Mouse (Mus musculus) intestine, embryonic 15.5 days (tissue): ENCODE measurements at regions not wholly inside any gene's neighbourhood (a gene's known extent, or its start where the extent isn't known, plus 50 kb on each side); places are given as distances from the start of the nearest gene placed in this dataset.
A peak's percentile ranks its signal among the peaks of the same experiment; 100 is the strongest.

ENCODE experiments used
- ATAC-seq: fragments of 200-750 bp; cut with Nextera tagmentation; 2 replicates; pipeline ENCODE4 v1.8.0; 2017; ENCODE audit warnings: moderate TSS enrichment, moderate library complexity
- H3K27ac ChIP-seq: fragments of 300-500 bp; sonication (generic); 2 replicates; pipeline ENCODE4 v1.5.1; 2015; ENCODE audit warnings: mild to moderate bottlenecking, inconsistent platforms
- H3K27me3 ChIP-seq: fragments of 300-500 bp; sonication (generic); replicated peaks from 2 replicates; pipeline ENCODE4 v1.6.1; 2015; ENCODE audit warnings: inconsistent platforms
- H3K36me3 ChIP-seq: fragments of 300-500 bp; sonication (generic); 2 replicates; pipeline ENCODE4 v1.6.1; 2015; ENCODE audit warnings: inconsistent platforms
- H3K4me1 ChIP-seq: fragments of 300-500 bp; sonication (generic); replicated peaks from 2 replicates; pipeline ENCODE4 v1.6.1; 2015; ENCODE audit warnings: inconsistent platforms
- H3K4me2 ChIP-seq: fragments of 300-500 bp; sonication (generic); replicated peaks from 2 replicates; pipeline ENCODE4 v1.6.1; 2015; ENCODE audit warnings: mild to moderate bottlenecking, inconsistent platforms
- H3K4me3 ChIP-seq: fragments of 300-500 bp; sonication (generic); replicated peaks from 2 replicates; pipeline ENCODE4 v1.5.1; 2015; ENCODE audit warnings: inconsistent platforms
- H3K9ac ChIP-seq: fragments of 300-500 bp; sonication (generic); 2 replicates; pipeline ENCODE4 v1.6.1; 2015; ENCODE audit warnings: inconsistent platforms
- H3K9me3 ChIP-seq: fragments of 300-500 bp; sonication (generic); 2 replicates; pipeline ENCODE4 v1.6.1; 2016; ENCODE audit warnings: inconsistent platforms
- WGBS: fragments of 180-500 bp; shearing (Covaris S2); methylation state at CpG from one replicate; pipeline ENCODE4 v1.1.7; 2015; 5-methylcytosine and 5-hydroxymethylcytosine counted together

GRCm38 (mm10) chr6:98178005-98178404, 164.5 kb downstream of the Gm765 start:
- Histone ChIP-seq H3K36me3 (no peaks in the 10 kb centered on the region), H3K27me3 (no peaks in the 10 kb centered on the region), H3K9ac (no peak overlapping the region), H3K4me3 (no peak overlapping the region), H3K4me2 (no peak overlapping the region), H3K4me1 (no peaks in the 10 kb centered on the region), H3K27ac (no peak overlapping the region), H3K9me3 (no peaks in the 10 kb centered on the region)
- no peak for ATAC-seq
- 36% methylated on average over 2 of the region's 2 CpGs for WGBS

- Histone ChIP-seq H3K36me3 (no peaks in the 10 kb centered on the region), H3K4me3 (no peak overlapping the region), H3K27me3 (no peaks in the 10 kb centered on the region), H3K4me1 (no peaks in the 10 kb centered on the region), H3K9me3 (no peaks in the 10 kb centered on the region), H3K9ac (no peak overlapping the region), H3K4me2 (no peak overlapping the region), H3K27ac (no peak overlapping the region)
- WGBS = 69% methylated on average over 12 of the region's 12 CpGs
- ATAC-seq = no peak
These were observed 193.3 kb downstream of the Gm765 start for GRCm38 (mm10) chr6:98149043-98149813.

GRCm38 (mm10) chr6:98147855-98148254, 194.7 kb downstream of the Gm765 start:
- no peak for ATAC-seq
- 90% methylated on average over 5 of the region's 5 CpGs for WGBS
- H3K27me3 ChIP-seq = no peaks in the 10 kb centered on the region

GRCm38 (mm10) chr6:98132931-98133330, 209.6 kb downstream of the Gm765 start:
- H3K9ac ChIP-seq = no peak overlapping the region
- 27% methylated on average over 2 of the region's 2 CpGs for WGBS
- no peak for ATAC-seq

More at GRCm38 (mm10) chr6:98147855-98148254, 194.7 kb downstream of the Gm765 start:
- Histone ChIP-seq H3K27ac (no peak overlapping the region), H3K9ac (no peak overlapping the region), H3K36me3 (no peaks in the 10 kb centered on the region), H3K4me3 (no peak overlapping the region), H3K4me1 (no peaks in the 10 kb centered on the region), H3K4me2 (no peak overlapping the region), H3K9me3 (no peaks in the 10 kb centered on the region)

GRCm38 (mm10) chr6:98125434-98125833, 217.1 kb downstream of the Gm765 start:
- Histone ChIP-seq H3K4me2 (no peak overlapping the region), H3K4me3 (no peak overlapping the region), H3K27me3 (no peaks in the 10 kb centered on the region), H3K27ac (no peak overlapping the region), H3K9me3 (no peaks in the 10 kb centered on the region), H3K36me3 (no peaks in the 10 kb centered on the region), H3K4me1 (0 out of 2 replicates have a peak, but pooled peaks cover 3% of the 10 kb centered on the region), H3K9ac (no peak overlapping the region)
- WGBS = 38% methylated on average over 7 of the region's 7 CpGs
- ATAC-seq = no peak

More at GRCm38 (mm10) chr6:98132931-98133330, 209.6 kb downstream of the Gm765 start:
- no peaks in the 10 kb centered on the region for H3K27me3 ChIP-seq
- no peaks in the 10 kb centered on the region for H3K9me3 ChIP-seq
- H3K27ac ChIP-seq = no peak overlapping the region
- H3K4me2 ChIP-seq = no peak overlapping the region
- H3K4me3 ChIP-seq = no peak overlapping the region
- H3K4me1 ChIP-seq = no peaks in the 10 kb centered on the region
- H3K36me3 ChIP-seq = no peaks in the 10 kb centered on the region

GRCm38 (mm10) chr6:98118355-98119150, 224.0 kb downstream of the Gm765 start:
- no peak for ATAC-seq
- 59% methylated on average over 9 of the region's 9 CpGs for WGBS
- Histone ChIP-seq H3K4me1 (0 out of 2 replicates have a peak, but pooled peaks cover 4% of the 10 kb centered on the region), H3K4me2 (no peak overlapping the region), H3K27me3 (no peaks in the 10 kb centered on the region), H3K9ac (no peak overlapping the region), H3K9me3 (no peaks in the 10 kb centered on the region), H3K27ac (no peak overlapping the region), H3K4me3 (no peak overlapping the region), H3K36me3 (no peaks in the 10 kb centered on the region)

- Histone ChIP-seq H3K27me3 (no peaks in the 10 kb centered on the region), H3K4me2 (no peak overlapping the region), H3K27ac (no peak overlapping the region), H3K4me3 (no peak overlapping the region), H3K36me3 (no peaks in the 10 kb centered on the region), H3K9me3 (no peaks in the 10 kb centered on the region), H3K4me1 (0 out of 2 replicates have a peak, but pooled peaks cover 4% of the 10 kb centered on the region), H3K9ac (no peak overlapping the region)
- WGBS = 33% methylated on average over 9 of the region's 9 CpGs
- no peak for ATAC-seq
These were observed 228.0 kb downstream of the Gm765 start for GRCm38 (mm10) chr6:98114327-98115134.

- no peak overlapping the region for H3K4me2 ChIP-seq
- no peak overlapping the region for H3K4me3 ChIP-seq
- no peak overlapping the region for H3K9ac ChIP-seq
- WGBS = 28% methylated on average over 7 of the region's 7 CpGs
- ATAC-seq = no peak
- no peak overlapping the region for H3K27ac ChIP-seq
- no peaks in the 10 kb centered on the region for H3K9me3 ChIP-seq
- no peaks in the 10 kb centered on the region for H3K27me3 ChIP-seq
- H3K4me1 ChIP-seq = 0 out of 2 replicates have a peak, but pooled peaks cover 4% of the 10 kb centered on the region
- H3K36me3 ChIP-seq = no peaks in the 10 kb centered on the region
These were observed 228.8 kb downstream of the Gm765 start for GRCm38 (mm10) chr6:98113708-98114107.

- H3K9ac ChIP-seq = no peak overlapping the region
- H3K4me1 ChIP-seq = 0 out of 2 replicates have a peak, but pooled peaks cover 4% of the 10 kb centered on the region
- H3K4me2 ChIP-seq = no peak overlapping the region
- H3K27ac ChIP-seq = no peak overlapping the region
- H3K27me3 ChIP-seq = no peaks in the 10 kb centered on the region
- no peaks in the 10 kb centered on the region for H3K36me3 ChIP-seq
- ATAC-seq = no peak
- 81% methylated on average over 7 of the region's 7 CpGs for WGBS
- no peak overlapping the region for H3K4me3 ChIP-seq
- no peaks in the 10 kb centered on the region for H3K9me3 ChIP-seq
These were observed 229.9 kb downstream of the Gm765 start for GRCm38 (mm10) chr6:98112495-98113115.

- Histone ChIP-seq H3K36me3 (no peaks in the 10 kb centered on the region), H3K9ac (no peak overlapping the region), H3K4me1 (no peaks in the 10 kb centered on the region), H3K27ac (no peak overlapping the region), H3K4me2 (no peak overlapping the region), H3K4me3 (no peak overlapping the region), H3K9me3 (no peaks in the 10 kb centered on the region), H3K27me3 (no peaks in the 10 kb centered on the region)
- 42% methylated on average over 5 of the region's 5 CpGs for WGBS
- no peak for ATAC-seq
These were observed 235.4 kb downstream of the Gm765 start for GRCm38 (mm10) chr6:98107123-98107522.

- Histone ChIP-seq H3K4me3 (peak overlapping the region; percentile 32), H3K9ac (peak overlapping the region; percentile 36; the same call in 1 of the 2 replicates), H3K27ac (no peak overlapping the region), H3K27me3 (no peaks in the 10 kb centered on the region), H3K36me3 (no peaks in the 10 kb centered on the region), H3K4me2 (peak overlapping the region; percentile 69), H3K4me1 (no peaks in the 10 kb centered on the region), H3K9me3 (no peaks in the 10 kb centered on the region)
- ATAC-seq = no peak
- WGBS = 33% methylated on average over 18 of the region's 18 CpGs
These were observed 237.1 kb downstream of the Gm765 start for GRCm38 (mm10) chr6:98105280-98106090.
